Mouse (Mus musculus): ENCODE data around the gene Tspo. TPM values are rescaled to one million over a fixed set of nuclear protein-coding genes. Genes with fewer than 3 reads are reported as not detected.

Gene Tspo
- polyA plus RNA-seq (2012; rRNA removed), result 257 and 293 TPM in 2 replicates

DNA sequence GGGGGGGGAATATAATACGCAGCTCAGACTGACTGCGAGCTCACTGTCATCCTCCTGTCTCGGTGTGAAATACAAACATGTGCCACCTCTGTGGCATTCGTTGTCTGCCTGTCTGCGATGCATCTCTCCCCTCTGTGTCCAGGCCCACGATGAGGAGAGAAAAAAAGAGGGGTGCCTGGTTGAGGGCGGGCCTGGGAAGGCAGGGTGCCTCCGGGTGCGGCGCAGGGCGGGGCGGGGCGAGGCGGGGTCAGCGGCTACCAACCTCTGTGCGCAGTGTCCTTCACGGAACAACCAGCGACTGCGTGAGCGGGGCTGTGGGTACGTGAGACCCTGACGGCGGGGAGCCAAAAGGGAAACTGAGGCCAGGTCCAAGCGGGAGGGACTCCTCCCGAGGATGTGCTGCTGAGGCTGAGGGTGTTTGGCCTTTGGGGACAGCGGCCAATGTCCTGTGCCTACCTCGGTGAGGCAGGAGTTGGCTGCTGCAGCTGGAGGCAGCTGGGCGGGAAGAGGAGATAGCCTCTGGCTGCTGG, at the start of gene Tspo, which contains the start of gene Mcat:
Gene Tspo (plus strand): TSS at position 266 of the 530 bp plus-strand sequence.
Gene Mcat (minus strand): TSS at position 461 of the 530 bp plus-strand sequence.
- under 1% methylated on average over 28 of the region's 28 CpGs for WGBS
- peak within 1 kb of the TSS; percentile 81 for H3K4me3 ChIP-seq (ENCODE audit: extremely low read depth, insufficient read depth, insufficient read length)
- H3K27ac ChIP-seq (ENCODE audit: insufficient read depth, low read length), result peak within 1 kb of the TSS; percentile 91
- H3K27me3 ChIP-seq (ENCODE audit: control insufficient read depth, insufficient read depth, low read length), result no peaks in the 10 kb centered on the region
- TF ChIP-seq POLR2A (IDR thresholded peaks at IDR 0.05; ENCODE audit: low read depth, low read length) (no peak), CTCF (IDR thresholded peaks at IDR 0.05; ENCODE audit: extremely low read depth, insufficient read depth, insufficient read length, insufficient replicate concordance) (no peak)
- H3K36me3 ChIP-seq (ENCODE audit: control insufficient read depth, insufficient read depth, low read length), result no peaks in the 10 kb centered on the region
- DNase-seq (ENCODE audit: low read depth in 1 of 2, low spot score in 2 of 2), result peak in 1 of 2 experiments; percentile 74
- peaks cover 7% of the 10 kb centered on the region; the same call in 1 of the 2 replicates for H3K4me1 ChIP-seq (ENCODE audit: control insufficient read depth, insufficient read depth, insufficient read length)

GRCm38 (mm10) chr15:83515018-83515417, 48.4 kb upstream of the Tspo start:
- no peak for DNase-seq (ENCODE audit: low read depth in 1 of 2, low spot score in 2 of 2)
- TF ChIP-seq POLR2A (IDR thresholded peaks at IDR 0.05; ENCODE audit: low read depth, low read length), result no peak
- TF ChIP-seq CTCF (IDR thresholded peaks at IDR 0.05; ENCODE audit: extremely low read depth, insufficient read depth, insufficient read length, insufficient replicate concordance), result no peak
- WGBS, result 77% methylated on average over 5 of the region's 5 CpGs
- Histone ChIP-seq H3K27ac (ENCODE audit: insufficient read depth, low read length) (no peak overlapping the region), H3K4me3 (ENCODE audit: extremely low read depth, insufficient read depth, insufficient read length) (no peak overlapping the region), H3K36me3 (ENCODE audit: control insufficient read depth, insufficient read depth, low read length) (no peaks in the 10 kb centered on the region), H3K4me1 (ENCODE audit: control insufficient read depth, insufficient read depth, insufficient read length) (no peaks in the 10 kb centered on the region), H3K27me3 (ENCODE audit: control insufficient read depth, insufficient read depth, low read length) (no peaks in the 10 kb centered on the region)

GRCm38 (mm10) chr15:83518215-83519048, 45.0 kb upstream of the Tspo start:
- H3K36me3 ChIP-seq (ENCODE audit: control insufficient read depth, insufficient read depth, low read length), result no peaks in the 10 kb centered on the region
- H3K27me3 ChIP-seq (ENCODE audit: control insufficient read depth, insufficient read depth, low read length), result no peaks in the 10 kb centered on the region
- H3K27ac ChIP-seq (ENCODE audit: insufficient read depth, low read length), result no peak overlapping the region
- no peaks in the 10 kb centered on the region for H3K4me1 ChIP-seq (ENCODE audit: control insufficient read depth, insufficient read depth, insufficient read length)
- 46% methylated on average over 20 of the region's 20 CpGs for WGBS
- H3K4me3 ChIP-seq (ENCODE audit: extremely low read depth, insufficient read depth, insufficient read length), result no peak overlapping the region
- TF ChIP-seq POLR2A (IDR thresholded peaks at IDR 0.05; ENCODE audit: low read depth, low read length) (no peak), CTCF (IDR thresholded peaks at IDR 0.05; ENCODE audit: extremely low read depth, insufficient read depth, insufficient read length, insufficient replicate concordance) (peak; percentile 47; the same call in 1 of the 2 replicates)
- peak; percentile 34 to 37 for DNase-seq (ENCODE audit: low read depth in 1 of 2, low spot score in 2 of 2)

- no peaks in the 10 kb centered on the region for H3K36me3 ChIP-seq (ENCODE audit: control insufficient read depth, insufficient read depth, low read length)
- 79% methylated on average over 6 of the region's 6 CpGs for WGBS
Observed at GRCm38 (mm10) chr15:83520861-83521382, 42.5 kb upstream of the Tspo start.

GRCm38 (mm10) chr15:83523196-83523595, 40.2 kb upstream of the Tspo start:
- Histone ChIP-seq H3K36me3 (ENCODE audit: control insufficient read depth, insufficient read depth, low read length) (no peaks in the 10 kb centered on the region), H3K27ac (ENCODE audit: insufficient read depth, low read length) (no peak overlapping the region), H3K4me3 (ENCODE audit: extremely low read depth, insufficient read depth, insufficient read length) (no peak overlapping the region), H3K27me3 (ENCODE audit: control insufficient read depth, insufficient read depth, low read length) (peaks cover 14% of the 10 kb centered on the region), H3K4me1 (ENCODE audit: control insufficient read depth, insufficient read depth, insufficient read length) (peaks cover 11% of the 10 kb centered on the region; the same call in 1 of the 2 replicates)
- DNase-seq (ENCODE audit: low read depth in 1 of 2, low spot score in 2 of 2), result no peak
- 71% methylated on average over 7 of the region's 7 CpGs for WGBS
- no peak for TF ChIP-seq POLR2A (IDR thresholded peaks at IDR 0.05; ENCODE audit: low read depth, low read length)
- TF ChIP-seq CTCF (IDR thresholded peaks at IDR 0.05; ENCODE audit: extremely low read depth, insufficient read depth, insufficient read length, insufficient replicate concordance), result no peak

More at GRCm38 (mm10) chr15:83520861-83521382, 42.5 kb upstream of the Tspo start:
- Histone ChIP-seq H3K4me3 (ENCODE audit: extremely low read depth, insufficient read depth, insufficient read length) (no peak overlapping the region), H3K27me3 (ENCODE audit: control insufficient read depth, insufficient read depth, low read length) (no peaks in the 10 kb centered on the region), H3K4me1 (ENCODE audit: control insufficient read depth, insufficient read depth, insufficient read length) (no peaks in the 10 kb centered on the region), H3K27ac (ENCODE audit: insufficient read depth, low read length) (no peak overlapping the region)
- TF ChIP-seq POLR2A (IDR thresholded peaks at IDR 0.05; ENCODE audit: low read depth, low read length), result no peak
- no peak for TF ChIP-seq CTCF (IDR thresholded peaks at IDR 0.05; ENCODE audit: extremely low read depth, insufficient read depth, insufficient read length, insufficient replicate concordance)
- DNase-seq (ENCODE audit: low read depth in 1 of 2, low spot score in 2 of 2), result no peak

- no peak overlapping the region for H3K4me3 ChIP-seq (ENCODE audit: extremely low read depth, insufficient read depth, insufficient read length)
- no peak for DNase-seq (ENCODE audit: low read depth in 1 of 2, low spot score in 2 of 2)
Observed at GRCm38 (mm10) chr15:83523638-83524332, 39.6 kb upstream of the Tspo start.

More at GRCm38 (mm10) chr15:83523638-83524332, 39.6 kb upstream of the Tspo start:
- peaks cover 14% of the 10 kb centered on the region for H3K27me3 ChIP-seq (ENCODE audit: control insufficient read depth, insufficient read depth, low read length)
- WGBS, result 74% methylated on average over 14 of the region's 14 CpGs
- TF ChIP-seq POLR2A (IDR thresholded peaks at IDR 0.05; ENCODE audit: low read depth, low read length) (no peak), CTCF (IDR thresholded peaks at IDR 0.05; ENCODE audit: extremely low read depth, insufficient read depth, insufficient read length, insufficient replicate concordance) (no peak)
- H3K27ac ChIP-seq (ENCODE audit: insufficient read depth, low read length), result no peak overlapping the region
- H3K36me3 ChIP-seq (ENCODE audit: control insufficient read depth, insufficient read depth, low read length), result no peaks in the 10 kb centered on the region
- H3K4me1 ChIP-seq (ENCODE audit: control insufficient read depth, insufficient read depth, insufficient read length), result peaks cover 11% of the 10 kb centered on the region; the same call in 1 of the 2 replicates
